Comparison of ENCODE assay signal across 11 mouse cellular contexts in genomic region chr3:85024237-85024636, GRCm38 (mm10).
"Had no signal": no experiment of that assay in that cellular context is flagged by ENCODE, and none has a peak within 500 bp of the region (broad histone marks: within the 10 kb centered on the region; RNA-seq: fewer than 3 reads in every experiment).

No protein-coding gene starts in this region.

- H3K9ac ChIP-seq: intestine, embryonic 15.5 days; liver, embryonic 12.5 days; lung, embryonic 14.5 days; midbrain, embryonic 12.5 days; neural tube, embryonic 13.5 days had no signal

- H3K9me3 ChIP-seq: intestine, embryonic 15.5 days; limb, embryonic 10.5 days; liver, embryonic 12.5 days; midbrain, embryonic 12.5 days; neural tube, embryonic 13.5 days had no signal

- ATAC-seq: intestine, embryonic 15.5 days; liver, embryonic 12.5 days had no signal

- H3K4me1 ChIP-seq: intestine, embryonic 15.5 days; limb, embryonic 10.5 days; liver, embryonic 12.5 days had no signal

- H3K4me2 ChIP-seq: intestine, embryonic 15.5 days; liver, embryonic 12.5 days; lung, embryonic 14.5 days; midbrain, embryonic 12.5 days; neural tube, embryonic 13.5 days had no signal

- H3K36me3 ChIP-seq: intestine, embryonic 15.5 days; limb, embryonic 10.5 days; liver, embryonic 12.5 days; midbrain, embryonic 12.5 days; neural tube, embryonic 13.5 days had no signal

- H3K27ac ChIP-seq: intestine, embryonic 15.5 days; limb, embryonic 10.5 days; liver, embryonic 12.5 days; midbrain, embryonic 12.5 days; neural tube, embryonic 13.5 days had no signal

- DNase-seq: layer of hippocampus, adult 9-11 months; lung, embryonic 14.5 days; lung, postnatal 10 days; lung, postnatal 4 days; right cerebral cortex, postnatal 14 days; thymus, postnatal 36 days had no signal

- H3K27me3 ChIP-seq: intestine, embryonic 15.5 days; liver, embryonic 12.5 days; midbrain, embryonic 12.5 days; neural tube, embryonic 13.5 days had no signal

- H3K4me3 ChIP-seq: intestine, embryonic 15.5 days; limb, embryonic 10.5 days; liver, embryonic 12.5 days; midbrain, embryonic 12.5 days; neural tube, embryonic 13.5 days had no signal
